Mouse (Mus musculus): Measurements from ENCODE around the gene Batf. TPM values are rescaled to one million over a fixed set of nuclear protein-coding genes. Genes with fewer than 3 reads are reported as not detected.

Gene Batf
- 1.5 and 1.7 TPM in 2 replicates for polyA plus RNA-seq (2015; fragmentation: Nextera tagmentation; extraction: Ambion mirVana)

DNA sequence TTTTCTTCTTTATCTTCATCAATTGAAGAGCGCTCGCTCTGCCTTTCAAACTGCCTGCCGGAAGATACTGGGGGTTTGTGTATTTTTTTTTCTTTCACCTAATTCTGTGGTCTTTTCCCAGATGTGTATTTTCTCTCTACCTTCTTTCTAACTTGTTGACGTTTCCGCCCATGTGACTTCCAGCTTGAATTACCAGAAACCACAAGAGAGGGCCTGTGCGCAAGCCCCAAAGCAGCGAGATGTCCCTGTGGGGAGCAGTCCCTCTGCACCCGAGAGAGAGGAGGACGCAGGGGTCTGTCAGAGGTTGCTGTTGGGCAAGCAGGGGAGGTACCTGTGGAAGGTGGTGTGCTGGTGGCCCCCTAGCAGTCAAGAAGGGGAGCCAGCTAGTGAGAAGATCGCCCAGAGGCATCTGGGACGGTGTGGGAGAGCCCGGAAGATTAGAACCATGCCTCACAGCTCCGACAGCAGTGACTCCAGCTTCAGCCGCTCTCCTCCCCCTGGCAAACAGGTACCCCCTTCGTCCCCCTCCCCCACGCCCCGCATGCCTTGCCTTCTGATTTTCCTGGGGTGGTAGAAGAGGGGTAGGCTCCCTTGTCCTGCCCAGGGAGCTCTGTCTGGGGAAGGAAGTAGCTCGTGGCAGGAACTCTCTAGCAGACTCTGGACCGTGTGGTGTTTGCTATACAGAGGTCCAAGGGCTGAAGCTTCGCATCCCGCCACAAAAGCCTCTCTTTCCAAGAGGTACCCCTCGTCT is at the start of gene Batf:
Gene Batf, plus strand, starts transcription at position 204 of the 751 bp plus-strand sequence.
- Histone ChIP-seq H3K27me3 (no peaks in the 10 kb centered on the region), H3K36me3 (no peaks in the 10 kb centered on the region), H3K9me3 (no peaks in the 10 kb centered on the region), H3K9ac (no peak within 1 kb of the TSS), H3K4me1 (replicated peaks) (peaks cover 4% of the 10 kb centered on the region; the same call in 1 of the 2 replicates), H3K4me2 (peak within 1 kb of the TSS; percentile 31), H3K27ac (no peak within 1 kb of the TSS), H3K4me3 (no peak within 1 kb of the TSS)
- ATAC-seq (ENCODE audit: low FRiP score): no peak
- WGBS: 49% methylated on average over 22 of the region's 22 CpGs

DNA sequence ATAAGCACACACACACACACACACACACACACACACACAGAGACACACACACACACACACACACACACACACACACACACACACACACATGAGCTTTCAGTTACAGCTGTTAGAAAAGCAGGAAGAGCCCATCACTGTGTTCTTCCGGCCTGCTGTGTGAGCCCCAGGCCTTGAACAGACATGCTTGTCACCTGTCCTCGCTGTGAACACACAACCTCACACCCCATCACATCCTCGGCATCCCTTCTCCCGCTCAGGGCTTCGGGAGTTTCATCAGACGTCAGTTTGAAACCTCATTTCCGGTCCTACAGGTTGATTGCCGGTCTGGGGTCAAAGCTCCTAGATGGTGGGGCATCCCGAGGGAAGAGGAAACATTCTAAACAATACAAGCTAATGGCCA is 48.5 kb upstream of the Batf start:
- Histone ChIP-seq H3K9me3 (no peaks in the 10 kb centered on the region), H3K27ac (0 out of 2 replicates have a peak overlapping the region, but pooled peaks have one; percentile 53), H3K4me1 (replicated peaks) (peaks cover 23% of the 10 kb centered on the region), H3K27me3 (no peaks in the 10 kb centered on the region), H3K36me3 (peaks cover 34% of the 10 kb centered on the region), H3K4me3 (no peak overlapping the region), H3K4me2 (no peak overlapping the region), H3K9ac (no peak overlapping the region)
- WGBS: 79% methylated on average over 9 of the region's 9 CpGs
- ATAC-seq (ENCODE audit: low FRiP score): no peak

DNA sequence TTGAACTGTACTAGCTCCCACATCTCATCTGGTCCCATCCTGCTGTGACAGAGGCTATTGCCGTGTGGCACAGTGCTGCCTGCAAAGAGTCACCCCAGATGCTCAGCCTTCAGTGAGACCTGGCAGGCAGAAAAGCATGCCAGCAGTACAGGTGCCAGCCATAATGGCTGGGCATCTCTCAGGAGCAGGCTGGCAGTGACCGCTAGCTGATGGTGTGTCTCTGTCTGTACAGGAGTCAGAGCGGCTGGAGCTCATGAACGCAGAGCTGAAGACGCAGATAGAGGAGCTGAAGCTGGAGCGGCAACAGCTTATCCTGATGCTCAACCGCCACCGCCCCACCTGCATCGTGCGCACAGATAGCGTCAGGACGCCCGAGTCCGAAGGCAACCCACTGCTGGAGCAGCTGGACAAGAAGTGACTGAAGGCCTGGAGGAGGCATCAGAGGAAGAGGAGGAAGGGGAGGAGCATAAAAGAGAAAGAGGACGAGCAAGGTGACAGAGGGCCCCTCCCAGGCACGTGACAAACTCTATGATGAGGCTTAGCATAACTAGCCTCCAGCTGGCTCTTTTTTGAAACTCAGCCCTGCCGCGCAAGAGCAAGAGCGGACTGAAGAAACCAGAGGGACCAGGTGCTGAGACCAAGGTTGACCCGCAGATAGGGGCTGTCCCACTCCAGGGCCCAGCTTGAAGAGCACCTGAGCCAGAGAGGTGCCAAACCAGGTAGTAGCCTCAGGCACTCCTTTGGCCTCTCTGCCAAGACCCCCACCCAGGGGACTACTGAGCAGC is 47.7 kb upstream of the Batf start:
- Histone ChIP-seq H3K27me3 (no peaks in the 10 kb centered on the region), H3K36me3 (peaks cover 26% of the 10 kb centered on the region), H3K4me2 (no peak overlapping the region), H3K9ac (no peak overlapping the region), H3K27ac (peak overlapping the region; percentile 53), H3K4me1 (replicated peaks) (peaks cover 24% of the 10 kb centered on the region), H3K4me3 (no peak overlapping the region), H3K9me3 (no peaks in the 10 kb centered on the region)
- WGBS: 78% methylated on average over 20 of the region's 20 CpGs
- ATAC-seq (ENCODE audit: low FRiP score): no peak

DNA sequence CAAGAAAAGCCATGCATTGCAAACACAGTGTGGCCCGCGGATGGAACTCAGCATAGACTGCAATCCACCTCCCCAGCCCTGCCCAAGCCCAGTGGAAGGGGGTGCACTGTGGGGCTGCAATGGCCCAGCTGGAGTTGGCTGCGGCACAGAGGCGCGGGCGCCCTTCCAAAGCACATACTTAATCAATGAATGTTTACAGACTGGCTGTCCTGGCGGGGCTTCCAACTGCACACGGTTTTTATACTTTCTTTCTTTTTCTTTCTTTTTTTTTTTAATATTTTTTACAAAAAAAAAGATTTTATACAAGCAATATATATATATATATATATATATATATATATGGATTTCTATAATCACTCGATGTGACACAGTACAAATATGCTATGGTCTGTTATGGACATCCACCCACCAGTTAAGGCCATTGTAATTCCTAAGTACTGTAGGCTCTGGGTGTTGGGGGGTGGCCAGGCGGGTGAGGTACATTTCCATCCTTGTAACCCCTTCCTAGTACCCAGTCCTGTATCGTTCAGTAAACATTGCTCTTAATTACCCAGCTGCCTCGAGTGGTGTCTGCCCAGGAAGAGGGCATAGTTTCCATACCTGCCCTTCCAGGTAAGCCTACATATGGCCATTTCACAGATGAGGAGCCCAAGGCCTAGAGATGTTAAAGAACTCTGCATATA is 47.0 kb upstream of the Batf start:
- Histone ChIP-seq H3K27me3 (no peaks in the 10 kb centered on the region), H3K4me3 (no peak overlapping the region), H3K9me3 (no peaks in the 10 kb centered on the region), H3K9ac (no peak overlapping the region), H3K4me2 (no peak overlapping the region), H3K4me1 (replicated peaks) (peaks cover 29% of the 10 kb centered on the region), H3K36me3 (peaks cover 19% of the 10 kb centered on the region), H3K27ac (peak overlapping the region; percentile 53; the same call in 1 of the 2 replicates)
- ATAC-seq (ENCODE audit: low FRiP score): 0 out of 2 replicates have a peak, but pooled peaks have one; percentile 65
- WGBS: 78% methylated on average over 12 of the region's 12 CpGs

DNA sequence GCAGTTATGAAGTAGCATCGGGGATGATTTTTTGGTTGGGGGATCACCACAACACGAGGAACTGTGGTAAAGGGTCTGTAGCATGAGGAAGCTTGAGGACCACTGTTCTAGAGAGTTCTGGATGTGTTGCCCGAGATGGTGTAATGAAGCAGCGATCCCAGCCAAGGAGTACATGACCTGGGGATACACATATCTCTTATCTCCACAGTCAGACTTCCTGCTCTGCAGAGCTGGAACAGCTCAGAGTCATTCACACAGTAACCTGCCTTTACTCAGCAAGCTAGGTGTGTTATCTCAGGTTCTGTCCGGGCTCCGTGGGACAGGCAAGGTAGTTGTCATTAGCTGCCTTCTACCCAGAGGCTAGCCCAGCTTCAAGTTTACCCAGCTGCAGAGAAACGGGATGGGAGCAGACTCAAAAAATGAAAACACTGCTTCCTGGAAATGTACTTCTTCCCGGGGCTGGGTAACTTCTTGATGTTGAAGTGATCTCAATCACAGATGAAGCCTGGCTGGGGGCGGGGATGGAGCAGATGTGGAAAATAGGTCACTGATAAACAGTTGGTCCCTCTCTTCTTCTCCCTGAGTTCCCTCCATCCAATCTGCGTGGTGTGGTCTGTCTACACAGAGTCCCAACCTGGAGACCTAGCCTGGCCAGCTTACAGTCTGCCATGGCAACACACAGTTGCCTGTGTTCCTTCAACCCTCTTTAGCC is 45.5 kb upstream of the Batf start:
- H3K4me3 ChIP-seq: no peak overlapping the region
- no peak overlapping the region for H3K27ac ChIP-seq
- H3K27me3 ChIP-seq: no peaks in the 10 kb centered on the region
- no peak for ATAC-seq (ENCODE audit: low FRiP score)
- WGBS: 86% methylated on average over 10 of the region's 10 CpGs
- peaks cover 19% of the 10 kb centered on the region for H3K36me3 ChIP-seq
- H3K4me1 ChIP-seq (replicated peaks): peaks cover 29% of the 10 kb centered on the region
- no peaks in the 10 kb centered on the region for H3K9me3 ChIP-seq
- H3K9ac ChIP-seq: no peak overlapping the region; the same call in 1 of the 2 replicates
- H3K4me2 ChIP-seq: no peak overlapping the region

DNA sequence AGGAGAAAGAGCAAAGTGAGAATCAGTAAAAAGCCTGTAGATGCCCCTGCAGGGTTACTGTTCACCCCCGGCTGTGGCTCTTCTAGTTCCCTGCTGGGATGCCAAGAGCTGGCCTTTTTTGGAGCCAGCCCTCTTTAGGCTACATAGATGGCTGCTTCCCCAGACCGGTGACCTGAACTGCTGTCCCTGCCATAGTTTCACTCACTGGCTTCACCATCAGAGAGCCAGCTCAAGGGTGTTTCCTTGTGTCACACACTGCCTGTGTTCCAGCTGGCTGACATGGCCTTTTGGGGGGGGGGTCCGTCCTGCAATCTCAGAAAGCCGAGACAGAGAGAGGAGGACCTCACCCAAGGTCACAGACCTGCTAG is 44.9 kb upstream of the Batf start:
- ATAC-seq (ENCODE audit: low FRiP score): no peak
- Histone ChIP-seq H3K9me3 (no peaks in the 10 kb centered on the region), H3K9ac (no peak overlapping the region; the same call in 1 of the 2 replicates), H3K4me2 (no peak overlapping the region), H3K4me3 (no peak overlapping the region), H3K4me1 (replicated peaks) (peaks cover 29% of the 10 kb centered on the region), H3K36me3 (peaks cover 14% of the 10 kb centered on the region), H3K27ac (peak overlapping the region; percentile 40), H3K27me3 (no peaks in the 10 kb centered on the region)
- WGBS: 49% methylated on average over 4 of the region's 4 CpGs

DNA sequence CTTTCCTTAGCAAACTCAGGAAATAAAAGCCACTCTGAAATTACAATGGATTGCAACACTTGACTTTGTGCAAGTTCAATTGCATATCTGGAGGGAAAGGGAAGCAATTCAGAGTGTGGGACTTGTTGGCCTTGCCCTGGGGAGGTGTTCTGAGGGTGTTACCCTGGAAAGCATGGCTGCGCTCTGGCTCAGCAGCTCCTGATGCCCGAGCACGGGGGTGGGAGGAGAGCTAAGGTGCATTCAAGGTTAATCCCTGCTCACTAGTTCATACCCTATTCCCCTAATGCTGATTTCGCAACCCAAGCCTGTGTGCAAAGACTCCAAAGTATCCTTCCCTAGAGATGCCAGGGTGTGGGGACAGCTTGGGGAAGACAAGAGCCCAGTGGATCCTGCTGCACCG is 42.7 kb upstream of the Batf start:
- Histone ChIP-seq H3K27me3 (no peaks in the 10 kb centered on the region), H3K4me3 (no peak overlapping the region), H3K9me3 (no peaks in the 10 kb centered on the region), H3K9ac (no peak overlapping the region), H3K27ac (no peak overlapping the region), H3K4me2 (no peak overlapping the region), H3K4me1 (replicated peaks) (peaks cover 24% of the 10 kb centered on the region), H3K36me3 (peaks cover 13% of the 10 kb centered on the region)
- ATAC-seq (ENCODE audit: low FRiP score): no peak
- 85% methylated on average over 5 of the region's 5 CpGs for WGBS

DNA sequence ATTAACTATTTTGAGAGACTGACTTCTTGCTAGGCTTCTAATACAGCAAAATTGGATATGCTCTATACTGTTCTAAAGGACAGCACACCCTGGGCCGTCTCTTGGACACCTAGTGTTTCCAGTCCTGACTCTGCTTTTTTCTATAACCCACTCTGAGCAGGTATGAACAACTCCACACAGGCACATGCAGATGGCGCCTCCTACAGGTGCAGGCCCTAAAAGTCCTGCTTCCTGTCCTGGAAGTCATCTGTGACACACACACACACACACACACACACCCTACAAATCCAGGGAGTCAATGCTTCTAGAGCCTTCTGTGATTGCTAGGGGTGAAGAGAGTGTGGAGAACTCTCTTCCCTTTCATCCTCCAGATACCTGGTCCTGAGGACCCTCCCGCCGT is 40.8 kb upstream of the Batf start:
- Histone ChIP-seq H3K4me3 (no peak overlapping the region), H3K9ac (no peak overlapping the region), H3K36me3 (peaks cover 4% of the 10 kb centered on the region), H3K4me1 (replicated peaks) (peaks cover 18% of the 10 kb centered on the region), H3K9me3 (no peaks in the 10 kb centered on the region), H3K27me3 (no peaks in the 10 kb centered on the region), H3K4me2 (no peak overlapping the region), H3K27ac (no peak overlapping the region)
- ATAC-seq (ENCODE audit: low FRiP score): no peak
- 90% methylated on average over 4 of the region's 4 CpGs for WGBS

DNA sequence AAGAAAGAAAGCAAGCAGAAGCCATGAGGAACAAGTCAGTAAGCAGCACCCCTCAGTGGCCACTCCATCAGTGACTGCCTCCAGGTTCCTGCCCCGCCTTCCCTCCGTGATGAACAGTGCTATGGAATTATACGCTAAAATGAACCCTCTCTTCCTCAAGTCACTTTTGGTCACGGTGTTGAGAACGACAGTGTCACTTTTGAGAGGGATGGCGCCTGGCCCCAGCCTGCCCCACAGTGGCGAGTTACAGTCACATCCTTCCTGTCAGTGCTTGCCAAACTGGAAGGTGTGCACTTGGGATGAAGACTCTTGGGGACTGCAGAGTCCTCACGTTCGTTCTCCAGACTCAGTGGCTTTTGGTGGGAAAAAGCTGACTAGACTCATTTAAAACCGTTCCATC is 39.1 kb upstream of the Batf start:
- no peak for ATAC-seq (ENCODE audit: low FRiP score)
- no peak overlapping the region for H3K27ac ChIP-seq
- H3K9me3 ChIP-seq: no peaks in the 10 kb centered on the region
- no peak overlapping the region for H3K9ac ChIP-seq
- no peak overlapping the region for H3K4me2 ChIP-seq
- no peak overlapping the region for H3K4me3 ChIP-seq
- H3K27me3 ChIP-seq: no peaks in the 10 kb centered on the region
- WGBS: 41% methylated on average over 10 of the region's 10 CpGs
- no peaks in the 10 kb centered on the region; the same call in 1 of the 2 replicates for H3K36me3 ChIP-seq
- H3K4me1 ChIP-seq (replicated peaks): 0 out of 2 replicates have a peak, but pooled peaks cover 5% of the 10 kb centered on the region

DNA sequence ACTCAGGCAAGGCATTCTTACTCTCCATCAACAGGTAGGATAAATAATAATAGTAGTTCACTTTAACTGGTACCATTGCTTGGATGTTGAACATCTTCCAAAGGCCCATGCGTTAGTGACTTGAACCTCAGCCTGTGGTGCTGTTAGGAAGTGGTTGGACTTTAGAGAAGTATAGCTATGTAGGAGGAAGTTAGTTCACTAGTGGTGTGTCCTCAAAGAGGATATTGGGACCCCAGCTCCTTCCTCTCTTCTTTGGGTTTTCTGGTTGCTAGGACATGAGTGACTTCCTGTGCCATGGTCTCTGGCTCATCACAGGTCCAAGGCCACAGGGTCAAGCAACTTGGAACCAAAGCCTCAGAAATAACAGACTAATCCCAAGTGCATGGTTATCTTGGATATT is 38.5 kb upstream of the Batf start:
- H3K4me2 ChIP-seq: no peak overlapping the region
- H3K9ac ChIP-seq: no peak overlapping the region
- 88% methylated on average over 1 of the region's 1 CpGs for WGBS
- ATAC-seq (ENCODE audit: low FRiP score): no peak
- no peaks in the 10 kb centered on the region for H3K27me3 ChIP-seq
- H3K9me3 ChIP-seq: no peaks in the 10 kb centered on the region
- H3K27ac ChIP-seq: no peak overlapping the region
- H3K4me1 ChIP-seq (replicated peaks): 0 out of 2 replicates have a peak, but pooled peaks cover 5% of the 10 kb centered on the region
- no peaks in the 10 kb centered on the region; the same call in 1 of the 2 replicates for H3K36me3 ChIP-seq
- H3K4me3 ChIP-seq: no peak overlapping the region

DNA sequence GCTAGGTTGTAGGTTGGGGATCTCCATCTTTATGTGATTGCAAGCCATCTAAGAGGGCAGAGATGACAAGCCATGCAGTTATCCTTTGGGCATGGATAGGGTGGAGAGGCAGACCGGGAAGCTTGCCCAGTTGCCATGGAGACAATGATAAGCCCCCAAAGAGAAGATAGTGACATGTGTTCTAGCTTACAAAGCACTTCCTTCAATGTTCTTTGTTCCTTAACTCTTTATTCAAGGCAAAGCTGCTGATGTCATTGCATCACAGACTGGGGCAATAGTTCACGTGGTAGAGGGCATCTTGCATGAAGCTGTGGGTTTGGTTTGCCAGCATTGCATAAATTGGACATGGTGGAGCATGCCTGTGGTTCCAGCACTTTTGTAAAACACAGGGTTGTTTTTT is 27.1 kb upstream of the Batf start:
- Histone ChIP-seq H3K27me3 (no peaks in the 10 kb centered on the region), H3K9me3 (no peaks in the 10 kb centered on the region), H3K27ac (no peak overlapping the region), H3K4me3 (no peak overlapping the region), H3K4me1 (replicated peaks) (peaks cover 5% of the 10 kb centered on the region), H3K4me2 (no peak overlapping the region), H3K9ac (no peak overlapping the region), H3K36me3 (no peaks in the 10 kb centered on the region)
- no peak for ATAC-seq (ENCODE audit: low FRiP score)
- WGBS: 23% methylated on average over 2 of the region's 2 CpGs

DNA sequence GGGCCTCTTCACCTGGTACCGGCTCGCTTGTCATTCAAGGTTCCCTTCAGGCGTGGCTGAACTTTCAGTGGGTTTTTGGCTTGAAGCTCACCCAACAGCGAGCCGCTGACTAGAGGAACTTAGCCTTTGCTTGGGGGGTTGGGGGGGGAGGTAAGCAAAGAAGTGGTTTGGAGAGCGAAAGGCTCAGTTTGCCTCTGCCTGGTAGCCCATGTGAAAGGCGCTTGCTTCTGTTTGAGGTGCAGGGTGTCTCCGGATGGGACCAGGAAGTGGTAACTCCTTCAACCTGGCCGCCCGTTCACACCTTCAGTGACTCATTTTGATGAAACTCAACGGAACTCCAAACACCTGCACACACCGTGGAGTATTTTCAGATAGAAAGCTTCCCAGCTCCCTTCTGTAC is 25.6 kb upstream of the Batf start:
- 92% methylated on average over 12 of the region's 12 CpGs for WGBS
- H3K4me1 ChIP-seq (replicated peaks): peaks cover 5% of the 10 kb centered on the region
- no peak overlapping the region for H3K27ac ChIP-seq
- H3K9me3 ChIP-seq: no peaks in the 10 kb centered on the region
- no peak overlapping the region for H3K4me3 ChIP-seq
- no peak overlapping the region for H3K9ac ChIP-seq
- no peak overlapping the region for H3K4me2 ChIP-seq
- ATAC-seq (ENCODE audit: low FRiP score): no peak
- no peaks in the 10 kb centered on the region for H3K36me3 ChIP-seq
- H3K27me3 ChIP-seq: no peaks in the 10 kb centered on the region
